Mouse (Mus musculus): Measurements from ENCODE around the gene Tmem86a.

Tmem86a gene

GRCm38 (mm10) chr7:47077451-47077850 is 27.1 kb downstream of the Tmem86a start:
- DNase-seq = no peak

- DNase-seq = no peak
Observed at GRCm38 (mm10) chr7:47080868-47081267, 30.5 kb downstream of the Tmem86a start.

DNA sequence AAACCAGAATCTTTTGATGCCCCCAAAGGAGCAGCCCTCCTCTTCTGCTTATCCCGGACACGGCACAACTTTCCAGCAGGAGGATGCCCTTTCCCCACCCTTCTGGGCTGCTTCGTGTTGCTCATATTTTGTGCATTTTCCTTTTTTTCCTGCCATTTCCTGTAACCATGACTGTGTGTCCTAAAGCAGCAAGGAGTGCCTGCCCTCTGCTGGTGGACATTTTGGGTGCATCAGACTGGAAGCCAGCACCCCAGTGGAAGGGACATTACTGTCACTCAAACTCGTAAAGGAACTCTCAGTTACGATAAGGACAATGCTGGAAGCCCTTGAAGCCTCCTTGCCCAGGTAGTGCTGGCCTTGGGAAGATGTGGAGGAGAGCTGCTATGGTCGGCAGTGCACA is 30.9 kb downstream of the Tmem86a start:
- peak; percentile 94 for DNase-seq

DNA sequence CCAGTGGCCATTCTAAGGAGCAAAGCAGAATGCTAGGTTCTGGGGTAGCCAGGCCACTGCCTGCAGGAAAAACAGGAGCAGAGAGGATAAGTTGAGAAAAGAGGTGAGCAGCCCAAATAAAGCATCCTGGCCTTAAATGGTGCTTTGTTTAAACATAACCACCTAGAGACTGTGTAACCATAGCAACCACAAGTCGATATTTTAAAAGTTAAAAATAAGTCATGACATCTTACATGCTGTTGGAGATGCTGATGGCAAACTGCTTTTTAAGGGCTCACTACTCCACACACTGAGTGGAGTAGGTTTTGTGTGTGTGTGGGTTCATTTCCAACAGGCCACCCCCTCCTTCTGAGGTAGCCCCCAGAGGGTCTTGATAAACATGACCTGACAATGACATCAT is 34.7 kb downstream of the Tmem86a start:
- no peak for DNase-seq

GRCm38 (mm10) chr7:47093935-47094334 is 43.5 kb downstream of the Tmem86a start:
- no peak for DNase-seq

- no peak for DNase-seq
Observed at GRCm38 (mm10) chr7:47094969-47095368, 44.6 kb downstream of the Tmem86a start.

GRCm38 (mm10) chr7:47098044-47098443 is 47.6 kb downstream of the Tmem86a start:
- DNase-seq = no peak

DNA sequence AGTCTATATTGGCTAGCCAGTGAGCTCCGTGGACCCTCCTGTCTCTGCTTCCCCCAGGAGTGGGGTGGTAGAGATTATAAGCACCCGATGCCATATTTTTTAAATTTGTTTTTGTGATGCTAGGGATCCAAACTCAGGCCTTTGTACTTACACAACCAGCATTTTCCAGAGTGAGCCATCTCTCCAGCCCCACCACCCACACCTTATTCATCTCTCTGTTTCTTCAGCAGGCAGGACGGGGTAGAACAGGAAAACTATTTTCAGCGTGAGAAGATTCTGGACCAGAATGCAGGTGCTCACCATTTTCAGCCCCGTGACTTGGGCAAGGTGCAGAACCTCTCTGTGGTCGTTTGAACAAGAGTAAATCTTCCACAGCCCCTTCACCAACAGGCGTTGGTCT is 48.9 kb downstream of the Tmem86a start:
- no peak for DNase-seq

- no peak for DNase-seq
Observed at GRCm38 (mm10) chr7:47100615-47101014, 50.2 kb downstream of the Tmem86a start.

DNA sequence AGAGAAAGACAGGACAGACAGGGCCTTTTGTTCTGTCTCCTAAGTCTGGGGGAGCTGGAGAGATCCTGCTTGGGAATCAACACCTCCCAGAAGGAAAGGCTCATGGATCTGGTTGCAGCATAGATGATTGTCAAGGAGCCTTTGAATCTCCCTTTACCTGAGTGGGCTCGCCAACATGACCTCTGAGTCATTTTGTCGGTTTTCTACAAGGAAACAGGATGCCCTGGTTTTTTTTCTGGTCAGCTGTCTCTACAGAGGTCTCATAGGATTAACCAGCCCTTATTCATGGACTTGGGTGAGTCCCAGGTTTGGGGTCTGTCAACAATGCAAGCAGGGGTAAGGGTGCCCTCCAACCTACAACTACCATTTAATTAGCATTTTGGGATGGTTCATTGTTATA is 52.6 kb downstream of the Tmem86a start:
- no peak for DNase-seq

DNA sequence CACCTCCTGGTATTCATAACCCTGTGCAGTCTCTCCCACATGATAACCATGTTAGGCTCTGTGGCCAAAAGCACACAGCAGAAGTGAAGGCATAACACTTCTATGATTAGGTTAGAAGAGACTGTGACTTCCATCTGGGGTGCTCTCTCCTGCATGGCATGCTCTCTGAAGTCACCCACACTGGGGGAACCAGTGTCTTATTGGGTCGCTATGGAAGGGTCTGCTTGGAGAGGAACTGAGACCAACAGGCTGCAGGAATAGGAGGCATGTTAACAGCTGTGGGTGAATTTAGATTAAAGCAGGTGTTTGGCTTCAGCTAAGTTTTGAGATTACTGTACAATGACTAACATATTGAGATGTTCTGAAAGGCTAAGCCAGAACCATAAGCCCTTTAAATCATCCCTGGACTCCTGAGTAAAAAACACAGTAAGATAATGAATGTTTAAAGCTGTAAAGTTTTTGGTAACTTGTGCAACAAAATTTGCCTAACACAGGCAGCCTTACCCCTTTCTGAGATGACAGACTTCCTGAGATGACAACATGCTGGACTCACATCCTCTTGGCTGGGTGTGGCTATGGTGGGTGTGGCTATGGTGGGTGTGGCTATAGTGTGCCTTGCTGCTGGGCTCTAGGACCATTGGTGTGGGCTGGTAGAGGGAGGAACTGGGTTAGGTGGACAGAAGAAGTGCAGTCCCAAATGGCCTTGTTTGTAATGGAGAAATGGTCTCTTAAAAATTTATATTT is 53.4 kb downstream of the Tmem86a start:
- DNase-seq = peak; percentile 89
